Mouse (Mus musculus): ENCODE measurements at regions not wholly inside any gene's neighbourhood (a gene's known extent, or its start where the extent isn't known, plus 50 kb on each side); places are given as distances from the start of the nearest gene placed in this dataset.

Small RNA genes lying in the stretch of these regions (microRNA-seq; reads per million reads assigned to microRNA genes)
- gene Gm47294, result 0 reads per million in 2 experiments
